23 mouse cellular contexts compared by ENCODE assay signal in genomic region chr6:122969048-122969447, GRCm38 (mm10). TPM values are rescaled to one million over a fixed set of nuclear protein-coding genes. Genes with fewer than 3 reads are reported as not detected.
"Had no signal": no experiment of that assay in that cellular context is flagged by ENCODE, and none has a peak within 500 bp of the region (broad histone marks: within the 10 kb centered on the region; RNA-seq: fewer than 3 reads in every experiment).

No protein-coding gene starts in this region.

- H3K27ac ChIP-seq: liver, embryonic 12.5 days; liver, embryonic 14.5 days; midbrain, embryonic 10.5 days; midbrain, embryonic 12.5 days; neural tube, embryonic 12.5 days had no signal

- DNase-seq: lung, adult 18-20 months; lung, embryonic 14.5 days; lung, postnatal 4 days; midbrain, embryonic 14.5 days; right cerebral cortex, postnatal 25 days; right cerebral cortex, postnatal 4 days; spleen, adult 18-20 months; thymus, adult 18-20 months; thymus, postnatal 14 days; thymus, postnatal 36 days had no signal

- ATAC-seq: liver, embryonic 12.5 days; midbrain, embryonic 16.5 days had no signal

- H3K9ac ChIP-seq: liver, embryonic 12.5 days; liver, embryonic 14.5 days; lung, embryonic 14.5 days; midbrain, embryonic 12.5 days; neural tube, embryonic 12.5 days had no signal

- H3K4me1 ChIP-seq: liver, embryonic 12.5 days; midbrain, embryonic 10.5 days; midbrain, embryonic 12.5 days; neural tube, embryonic 12.5 days had no signal

- H3K4me2 ChIP-seq: liver, embryonic 12.5 days; lung, embryonic 14.5 days; midbrain, embryonic 12.5 days; neural tube, embryonic 12.5 days had no signal

- H3K27me3 ChIP-seq: liver, embryonic 12.5 days; midbrain, embryonic 12.5 days; neural tube, embryonic 12.5 days had no signal

- H3K9me3 ChIP-seq: liver, embryonic 12.5 days; midbrain, embryonic 10.5 days; midbrain, embryonic 12.5 days; neural tube, embryonic 12.5 days had no signal

- H3K36me3 ChIP-seq: liver, embryonic 12.5 days; midbrain, embryonic 10.5 days; midbrain, embryonic 12.5 days; neural tube, embryonic 12.5 days had no signal

- H3K4me3 ChIP-seq: liver, embryonic 12.5 days; midbrain, embryonic 10.5 days; midbrain, embryonic 12.5 days; neural tube, embryonic 12.5 days had no signal

RNA-seq across cellular contexts. Expression of gene Clec4a3, which starts 16.7 kb away (rescaled TPM):
- total RNA-seq: megakaryocyte-erythroid progenitor cell, adult 5-6 weeks had no signal
- polyA plus RNA-seq: neural tube, embryonic 14.5 days had no signal

RNA-seq across cellular contexts. Expression of gene Clec4a4, which starts 21.1 kb away (rescaled TPM):
- total RNA-seq: megakaryocyte-erythroid progenitor cell, adult 5-6 weeks had no signal
- polyA plus RNA-seq: liver, embryonic 12.5 days; liver, embryonic 16.5 days; lung, embryonic 14.5 days; lung, embryonic 16.5 days; midbrain, embryonic 10.5 days; midbrain, embryonic 12.5 days; midbrain, embryonic 14.5 days; midbrain, embryonic 16.5 days; neural tube, embryonic 12.5 days; neural tube, embryonic 14.5 days; small intestine, adult 2 months; stomach, embryonic 14.5 days; stomach, embryonic 16.5 days had no signal
